Mouse (Mus musculus) hindbrain, embryonic 12.5 days (tissue): Measurements from ENCODE around the gene P2ry2. TPM values are rescaled to one million over a fixed set of nuclear protein-coding genes. Genes with fewer than 3 reads are reported as not detected.
A peak's percentile ranks its signal among the peaks of the same experiment; 100 is the strongest.

Experiments used
- ATAC-seq: fragments of 200-750 bp; cut with Nextera tagmentation; 2 replicates; pipeline ENCODE4 v1.8.0; 2017; ENCODE audit warnings: moderate TSS enrichment; ENCODE audit not compliant: low FRiP score
- H3K27ac ChIP-seq: fragments of 300-500 bp; sonication (generic); 2 replicates; pipeline ENCODE4 v1.5.1; 2016; ENCODE audit warnings: mild to moderate bottlenecking
- H3K27me3 ChIP-seq: fragments of 300-500 bp; sonication (generic); 2 replicates; pipeline ENCODE4 v1.6.1; 2016; ENCODE audit warnings: mild to moderate bottlenecking
- H3K36me3 ChIP-seq: fragments of 300-500 bp; sonication (generic); 2 replicates; pipeline ENCODE4 v1.6.1; 2016; ENCODE audit warnings: mild to moderate bottlenecking
- H3K4me1 ChIP-seq: fragments of 300-500 bp; sonication (generic); 2 replicates; pipeline ENCODE4 v1.6.1; 2016
- H3K4me2 ChIP-seq: fragments of 300-500 bp; sonication (generic); replicated peaks from 2 replicates; pipeline ENCODE4 v1.6.1; 2016; ENCODE audit warnings: mild to moderate bottlenecking
- H3K4me3 ChIP-seq: fragments of 300-500 bp; sonication (generic); 2 replicates; pipeline ENCODE4 v1.5.1; 2016; ENCODE audit warnings: mild to moderate bottlenecking
- H3K9ac ChIP-seq: fragments of 300-500 bp; sonication (generic); 2 replicates; pipeline ENCODE4 v1.6.1; 2016; ENCODE audit warnings: mild to moderate bottlenecking, moderate library complexity
- H3K9me3 ChIP-seq: fragments of 300-500 bp; sonication (generic); replicated peaks from 2 replicates; pipeline ENCODE4 v1.6.1; 2016; ENCODE audit warnings: mild to moderate bottlenecking
- WGBS: fragments of 180-500 bp; shearing (Covaris S2); methylation state at CpG from one replicate; pipeline ENCODE4 v1.1.7; 2016; 5-methylcytosine and 5-hydroxymethylcytosine counted together
- polyA plus RNA-seq: library from polyadenylated mRNA; unstranded; fragments of >200 nt; fragmentation: Nextera tagmentation; extraction: Ambion mirVana; gene quantifications from 2 replicates; pipeline ENCODE4 v1.2.1, GENCODE M21; 2016

Gene P2ry2
- polyA plus RNA-seq, 1 experiment from 2014 or later: 0.61 TPM

DNA sequence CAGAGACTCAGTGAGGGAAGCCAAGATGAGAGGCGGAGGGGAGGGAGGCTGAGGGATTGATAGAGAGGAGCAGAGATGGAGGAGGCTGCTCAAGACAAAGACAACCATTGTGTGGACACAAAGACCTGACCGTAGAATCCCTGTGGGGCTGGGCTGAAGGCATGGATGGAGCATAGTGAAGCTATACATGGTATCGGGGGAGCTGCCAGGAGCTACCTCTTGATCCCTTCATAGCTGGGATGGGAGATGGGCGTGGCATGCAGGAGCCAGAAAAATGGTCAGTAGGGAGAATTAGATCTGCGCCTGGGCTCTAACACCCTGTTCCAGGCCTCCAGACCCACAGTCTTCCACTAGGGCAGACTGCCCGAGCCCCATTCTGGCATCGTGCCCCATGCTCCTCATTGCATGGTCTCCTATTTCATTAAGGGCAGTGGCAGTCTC lies 4.4 kb upstream of the P2ry2 start:
- Histone ChIP-seq H3K4me3 (no peak overlapping the region), H3K9me3 (no peaks in the 10 kb centered on the region), H3K27me3 (peaks cover 41% of the 10 kb centered on the region), H3K4me2 (no peak overlapping the region), H3K4me1 (peaks cover 17% of the 10 kb centered on the region), H3K36me3 (no peaks in the 10 kb centered on the region), H3K9ac (no peak overlapping the region), H3K27ac (no peak overlapping the region)
- WGBS: 54% methylated on average over 7 of the region's 7 CpGs
- ATAC-seq: no peak

DNA sequence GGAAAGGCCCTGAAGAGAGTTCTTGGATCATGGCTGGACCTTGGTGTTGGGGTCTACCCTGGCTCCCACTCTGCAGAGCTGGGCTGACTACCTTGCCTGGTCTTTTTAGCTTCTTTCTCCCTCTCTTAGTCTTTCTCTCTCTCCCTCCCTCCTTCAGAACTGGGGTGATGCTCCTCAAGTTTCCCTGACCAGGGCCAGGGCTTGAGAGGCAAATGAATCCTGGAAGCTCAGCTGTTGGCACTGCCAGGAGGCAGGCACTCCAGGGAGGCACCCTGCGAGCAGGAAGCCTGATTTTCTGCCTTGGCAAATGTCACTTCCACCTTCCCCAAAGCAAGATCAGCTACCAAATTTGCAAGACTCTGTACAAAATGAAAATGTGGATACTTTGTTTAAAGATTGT lies 2.3 kb upstream of the P2ry2 start:
- Histone ChIP-seq H3K9ac (no peak overlapping the region), H3K4me3 (no peak overlapping the region), H3K4me2 (no peak overlapping the region), H3K27me3 (peaks cover 61% of the 10 kb centered on the region), H3K36me3 (no peaks in the 10 kb centered on the region), H3K4me1 (peaks cover 25% of the 10 kb centered on the region), H3K27ac (no peak overlapping the region), H3K9me3 (no peaks in the 10 kb centered on the region)
- WGBS: 65% methylated on average over 1 of the region's 1 CpGs
- no peak for ATAC-seq

DNA sequence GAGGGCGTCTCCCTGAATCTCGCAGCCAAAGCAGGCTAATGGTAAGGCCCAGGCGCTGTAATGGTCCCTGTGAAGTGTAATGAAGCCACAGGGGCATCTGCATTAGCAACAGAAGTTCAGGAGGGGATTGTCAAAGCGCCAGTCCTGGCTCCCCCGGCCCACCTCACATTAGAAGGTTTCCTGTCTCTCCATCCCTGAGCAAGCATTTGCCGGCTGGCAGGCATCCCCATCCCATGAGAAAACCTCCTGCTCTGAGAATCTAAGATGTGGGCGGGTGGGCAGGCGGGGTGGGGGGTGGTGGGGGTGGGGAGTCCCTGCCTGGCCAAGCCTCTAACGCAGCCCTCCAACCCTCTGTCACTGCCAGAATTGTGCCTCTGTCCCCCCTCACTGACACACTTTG lies 1.4 kb upstream of the P2ry2 start:
- no peak overlapping the region for H3K27ac ChIP-seq
- H3K4me1 ChIP-seq: peaks cover 25% of the 10 kb centered on the region
- no peak overlapping the region for H3K4me3 ChIP-seq
- no peak overlapping the region for H3K4me2 ChIP-seq
- 16% methylated on average over 9 of the region's 9 CpGs for WGBS
- no peaks in the 10 kb centered on the region for H3K9me3 ChIP-seq
- peaks cover 71% of the 10 kb centered on the region for H3K27me3 ChIP-seq
- H3K36me3 ChIP-seq: no peaks in the 10 kb centered on the region
- H3K9ac ChIP-seq: no peak overlapping the region; the same call in 1 of the 2 replicates
- no peak for ATAC-seq

DNA sequence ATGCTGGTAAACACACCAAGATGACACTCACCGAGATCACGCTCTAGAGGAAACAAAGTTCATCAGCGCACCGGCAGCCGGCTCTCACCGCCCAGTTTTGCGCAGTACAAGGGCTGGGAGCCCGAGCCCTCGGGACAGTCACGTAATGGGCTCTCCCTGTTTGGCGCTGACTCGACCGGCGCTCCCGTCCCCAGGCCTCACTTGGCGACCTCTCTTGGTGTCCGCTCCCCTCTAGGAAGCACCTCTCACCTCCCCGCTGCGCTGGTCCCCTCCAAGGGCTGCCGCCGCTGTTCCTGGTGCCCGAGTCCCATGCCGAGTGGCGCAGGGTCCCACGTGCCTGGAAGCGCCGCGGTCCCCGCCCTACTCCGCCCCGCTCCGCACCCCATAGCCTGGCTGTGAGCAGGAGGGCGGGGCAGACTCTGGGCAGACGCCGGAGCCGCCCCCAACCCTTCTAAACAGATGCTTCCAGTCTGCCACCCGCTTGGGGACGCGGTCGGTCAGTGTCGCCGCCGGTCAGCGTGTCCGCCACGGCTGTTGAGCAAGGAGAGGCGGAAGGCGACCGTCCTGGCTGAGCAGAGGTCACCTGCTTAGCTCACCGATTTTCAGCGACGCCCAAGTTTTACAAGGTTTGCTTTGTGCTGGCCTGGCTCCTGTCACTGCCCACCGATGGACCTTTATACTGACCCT lies 842 bp downstream of the P2ry2 start:
- no peaks in the 10 kb centered on the region for H3K36me3 ChIP-seq
- no peak overlapping the region for H3K27ac ChIP-seq
- peaks cover 74% of the 10 kb centered on the region for H3K27me3 ChIP-seq
- ATAC-seq: peak; percentile 94
- H3K9me3 ChIP-seq: no peaks in the 10 kb centered on the region
- peak overlapping the region; percentile 41 for H3K4me3 ChIP-seq
- H3K4me1 ChIP-seq: peaks cover 22% of the 10 kb centered on the region
- 1% methylated on average over 53 of the region's 53 CpGs for WGBS
- peak overlapping the region; percentile 97 for H3K4me2 ChIP-seq
- peak overlapping the region; percentile 47; the same call in 1 of the 2 replicates for H3K9ac ChIP-seq

DNA sequence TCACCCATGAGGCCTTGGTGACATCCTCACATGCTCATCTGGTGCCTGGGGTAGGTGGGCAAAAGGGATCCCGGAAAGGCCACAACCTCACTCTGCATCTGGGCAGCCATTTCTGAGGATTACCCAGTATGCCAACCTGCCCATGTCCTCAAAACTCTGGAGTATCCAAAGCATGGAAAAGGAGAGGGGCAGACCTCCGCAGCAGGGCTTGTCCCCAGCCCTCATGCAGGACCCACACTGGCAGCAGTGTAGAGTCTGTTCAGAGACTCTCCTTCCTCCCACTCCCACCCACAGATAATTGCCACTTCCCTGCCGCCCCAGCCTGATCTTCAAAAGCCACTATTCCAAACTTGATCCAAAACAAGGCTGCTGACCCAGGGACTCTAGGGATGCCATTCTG lies 1.9 kb downstream of the P2ry2 start:
- H3K4me3 ChIP-seq: no peak overlapping the region
- H3K4me2 ChIP-seq: no peak overlapping the region
- no peak overlapping the region for H3K27ac ChIP-seq
- H3K9me3 ChIP-seq: no peaks in the 10 kb centered on the region
- no peak overlapping the region for H3K9ac ChIP-seq
- 73% methylated on average over 3 of the region's 3 CpGs for WGBS
- H3K36me3 ChIP-seq: no peaks in the 10 kb centered on the region
- ATAC-seq: no peak
- H3K4me1 ChIP-seq: peaks cover 22% of the 10 kb centered on the region
- peaks cover 74% of the 10 kb centered on the region for H3K27me3 ChIP-seq

DNA sequence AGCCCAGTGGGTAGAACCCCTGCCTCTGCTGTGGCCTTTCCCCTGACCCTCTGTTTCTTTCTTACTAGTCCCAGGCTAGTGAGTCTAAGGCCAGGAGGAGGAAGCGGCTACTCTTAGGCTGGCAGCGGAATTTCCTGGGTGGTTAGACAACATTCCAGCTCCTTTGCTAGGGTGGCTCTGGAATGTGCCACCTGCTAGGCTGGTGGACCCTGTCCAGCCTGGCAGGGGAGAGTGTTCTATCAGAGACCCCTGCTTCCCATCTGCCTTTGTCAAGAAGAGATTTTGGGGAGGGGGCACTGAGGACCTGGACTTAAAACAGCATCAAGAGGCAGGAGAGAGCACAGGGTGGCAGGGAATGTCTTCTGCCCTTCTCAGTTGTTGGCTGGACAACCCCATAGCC lies 6.5 kb downstream of the P2ry2 start:
- Histone ChIP-seq H3K36me3 (no peaks in the 10 kb centered on the region), H3K9me3 (no peaks in the 10 kb centered on the region), H3K27ac (no peak overlapping the region), H3K27me3 (peaks cover 37% of the 10 kb centered on the region), H3K9ac (no peak overlapping the region), H3K4me1 (0 out of 2 replicates have a peak, but pooled peaks cover under 1% of the 10 kb centered on the region), H3K4me3 (no peak overlapping the region), H3K4me2 (no peak overlapping the region)
- ATAC-seq: no peak
- WGBS: 73% methylated on average over 2 of the region's 2 CpGs

DNA sequence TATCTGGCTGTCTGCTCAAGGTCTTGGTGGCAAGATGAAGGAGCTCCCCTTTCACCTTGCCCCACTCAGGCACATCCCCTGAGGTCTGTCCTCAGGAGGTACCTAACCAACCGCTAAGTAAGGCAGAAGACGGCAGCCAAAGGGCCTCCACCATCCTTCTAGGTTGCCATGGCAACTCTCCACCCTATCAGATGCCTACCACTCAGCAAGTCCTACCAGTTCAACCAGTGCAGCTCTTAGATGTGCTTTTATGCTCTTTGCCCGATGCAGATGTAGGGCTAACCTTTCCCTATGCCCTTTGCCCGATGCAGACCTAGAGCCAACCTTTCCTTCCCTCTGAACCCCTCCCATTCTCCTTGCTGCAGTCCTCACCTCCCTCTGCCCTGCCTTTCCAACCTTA lies 7.5 kb downstream of the P2ry2 start:
- WGBS: 58% methylated on average over 4 of the region's 4 CpGs
- H3K4me1 ChIP-seq: no peaks in the 10 kb centered on the region
- H3K9ac ChIP-seq: no peak overlapping the region
- no peak overlapping the region for H3K27ac ChIP-seq
- H3K36me3 ChIP-seq: no peaks in the 10 kb centered on the region
- no peaks in the 10 kb centered on the region for H3K9me3 ChIP-seq
- no peak overlapping the region for H3K4me3 ChIP-seq
- peaks cover 26% of the 10 kb centered on the region for H3K27me3 ChIP-seq
- no peak overlapping the region for H3K4me2 ChIP-seq
- no peak for ATAC-seq

DNA sequence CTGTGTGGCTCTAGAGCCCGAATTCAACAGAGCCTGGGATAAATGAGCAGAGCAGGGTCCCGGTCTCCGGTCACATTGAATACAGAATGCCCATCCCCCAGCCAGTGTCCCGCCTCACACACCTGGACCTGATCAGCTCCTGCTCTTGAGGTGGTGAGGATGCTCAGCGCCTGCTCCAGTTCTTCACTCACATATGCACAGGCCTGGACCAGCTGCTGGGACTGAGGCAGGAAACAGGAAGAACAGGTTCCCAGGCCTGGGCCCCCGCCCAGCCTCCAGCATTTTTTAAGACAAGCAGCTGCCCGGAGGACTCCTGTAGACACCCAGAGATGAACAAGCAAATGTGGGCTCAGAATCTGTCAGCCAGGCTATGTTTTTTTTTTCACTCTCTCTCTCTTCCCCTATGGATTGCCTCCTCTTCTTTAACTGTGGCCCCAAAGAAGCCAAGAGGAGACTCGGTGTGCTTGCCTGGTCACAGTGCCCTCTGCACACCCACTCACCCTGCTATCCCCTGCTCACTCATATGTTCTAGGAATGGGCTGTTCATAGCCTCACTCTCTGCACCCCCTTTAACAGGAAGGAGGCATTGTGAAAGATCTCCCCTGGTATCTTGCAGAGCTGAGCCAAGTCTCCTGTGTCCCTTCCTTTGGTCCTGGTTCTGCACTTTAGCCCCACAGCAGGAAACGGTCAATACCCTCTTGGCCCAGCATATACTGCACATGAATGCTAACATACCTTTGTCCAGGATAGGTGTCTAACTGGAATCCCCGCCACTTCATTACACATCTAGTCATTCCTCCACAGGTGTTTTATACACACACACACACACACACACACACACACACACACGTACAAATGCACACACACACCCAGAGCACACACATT lies 9.0 kb downstream of the P2ry2 start:
- Histone ChIP-seq H3K9me3 (no peaks in the 10 kb centered on the region), H3K4me3 (no peak overlapping the region), H3K27ac (no peak overlapping the region), H3K27me3 (peaks cover 12% of the 10 kb centered on the region; the same call in 1 of the 2 replicates), H3K4me2 (no peak overlapping the region), H3K36me3 (no peaks in the 10 kb centered on the region), H3K9ac (no peak overlapping the region), H3K4me1 (no peaks in the 10 kb centered on the region)
- ATAC-seq: no peak
- 63% methylated on average over 11 of the region's 11 CpGs for WGBS

DNA sequence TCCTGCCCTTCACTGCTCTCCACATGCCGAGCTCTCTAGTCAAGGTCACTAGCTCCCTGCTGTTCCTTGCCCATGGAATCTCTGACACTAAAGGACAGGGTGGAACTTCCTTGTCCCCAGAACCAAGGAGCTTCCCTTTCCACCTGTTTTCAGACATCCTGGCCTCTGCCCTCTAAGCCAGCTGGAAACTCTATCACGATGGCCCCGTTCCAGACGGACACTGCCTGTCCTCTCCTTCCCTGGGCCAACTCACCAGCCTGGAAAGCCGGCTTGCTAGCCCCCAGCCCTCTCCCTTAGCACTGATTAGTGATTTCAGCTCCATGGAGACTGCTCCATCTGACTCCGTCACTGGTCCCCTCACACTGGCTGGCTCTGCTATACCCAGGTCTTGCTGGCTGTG lies 10.4 kb downstream of the P2ry2 start:
- no peaks in the 10 kb centered on the region for H3K36me3 ChIP-seq
- WGBS: 66% methylated on average over 6 of the region's 6 CpGs

DNA sequence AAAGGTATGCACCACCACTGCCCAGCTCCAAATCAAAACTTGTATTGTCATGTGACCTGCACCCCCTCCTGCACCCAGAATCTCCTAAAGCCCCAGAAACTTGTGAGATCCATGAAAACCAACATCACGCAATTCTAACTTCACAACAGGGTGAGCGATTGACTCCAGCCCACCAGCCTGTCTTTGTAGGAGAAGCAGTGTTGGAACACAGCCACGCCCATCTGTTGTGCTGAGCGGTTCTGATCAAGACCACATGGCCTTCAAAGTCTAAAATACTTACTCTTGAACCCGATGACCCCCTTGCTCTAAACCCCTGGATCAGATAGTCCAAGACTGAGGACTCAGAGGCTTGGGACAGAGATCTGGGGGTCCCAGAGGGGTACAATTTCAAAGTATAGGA lies 13.0 kb downstream of the P2ry2 start:
- no peak for ATAC-seq
- no peaks in the 10 kb centered on the region for H3K4me1 ChIP-seq

More for the DNA sequence above, 10.4 kb downstream of the P2ry2 start:
- Histone ChIP-seq H3K4me1 (no peaks in the 10 kb centered on the region), H3K9ac (no peak overlapping the region), H3K4me3 (no peak overlapping the region), H3K27me3 (peaks cover 7% of the 10 kb centered on the region; the same call in 1 of the 2 replicates), H3K27ac (no peak overlapping the region), H3K9me3 (no peaks in the 10 kb centered on the region), H3K4me2 (no peak overlapping the region)
- ATAC-seq: no peak

DNA sequence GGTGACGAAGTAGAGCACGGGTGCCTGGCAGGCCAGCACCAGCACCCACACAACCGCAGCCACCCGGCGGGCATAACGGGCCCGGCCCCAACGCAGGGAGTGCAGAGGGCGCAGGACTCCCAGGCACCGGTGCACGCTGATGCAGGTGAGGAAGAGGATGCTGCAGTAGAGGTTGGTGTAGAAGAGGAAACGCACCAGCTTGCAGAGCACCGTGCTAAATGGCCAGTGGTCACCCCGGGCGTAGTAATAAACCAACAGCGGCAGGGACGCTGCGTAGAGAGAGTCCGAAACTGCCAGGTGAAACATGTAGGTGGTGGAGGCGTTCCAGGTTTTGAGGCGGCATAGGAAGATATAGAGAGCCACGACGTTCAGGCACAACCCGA lies 14.1 kb downstream of the P2ry2 start:
- 92% methylated on average over 24 of the region's 24 CpGs for WGBS

More for the DNA sequence above, 13.0 kb downstream of the P2ry2 start:
- no peak overlapping the region for H3K4me2 ChIP-seq
- H3K36me3 ChIP-seq: no peaks in the 10 kb centered on the region
- H3K27ac ChIP-seq: no peak overlapping the region; the same call in 1 of the 2 replicates
- H3K27me3 ChIP-seq: no peaks in the 10 kb centered on the region
- no peak overlapping the region for H3K9ac ChIP-seq
- 74% methylated on average over 5 of the region's 5 CpGs for WGBS
- H3K4me3 ChIP-seq: no peak overlapping the region
- no peaks in the 10 kb centered on the region for H3K9me3 ChIP-seq

DNA sequence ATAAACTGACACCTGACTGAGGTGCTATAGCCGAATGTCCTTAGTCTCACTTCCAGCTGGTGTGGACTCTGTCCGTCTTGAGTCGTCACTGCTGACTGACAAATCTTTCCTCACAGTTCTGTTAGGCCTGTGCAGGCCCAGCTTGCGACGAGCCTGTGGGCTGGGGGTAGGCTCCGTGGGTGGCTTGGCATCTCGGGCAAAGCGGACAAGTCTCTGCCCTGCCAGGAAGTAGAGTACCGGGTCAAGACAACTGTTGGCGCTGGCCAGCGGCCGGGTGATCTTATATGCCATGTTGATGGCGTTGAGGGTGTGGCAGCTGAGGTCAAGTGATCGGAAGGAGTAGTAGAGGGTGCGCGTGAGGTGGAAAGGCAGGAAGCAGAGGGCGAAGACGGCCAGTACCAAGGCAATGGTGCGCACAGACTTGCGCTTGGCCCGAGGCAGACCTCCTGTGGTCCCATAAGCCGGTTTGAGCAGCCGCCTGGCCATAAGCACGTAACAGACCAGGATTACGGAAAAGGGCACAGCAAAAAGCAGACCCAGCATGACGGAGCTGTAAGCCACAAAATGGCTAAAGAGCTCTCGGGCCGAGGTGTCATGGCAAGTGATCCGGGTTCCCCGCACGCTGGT lies 14.6 kb downstream of the P2ry2 start:
- H3K27ac ChIP-seq: no peak overlapping the region
- ATAC-seq: no peak
- no peak overlapping the region for H3K4me3 ChIP-seq
- no peak overlapping the region for H3K4me2 ChIP-seq
- no peaks in the 10 kb centered on the region for H3K36me3 ChIP-seq
- WGBS: 87% methylated on average over 31 of the region's 31 CpGs
- H3K9ac ChIP-seq: no peak overlapping the region
- peaks cover 6% of the 10 kb centered on the region; the same call in 1 of the 2 replicates for H3K4me1 ChIP-seq
- H3K9me3 ChIP-seq: no peaks in the 10 kb centered on the region
- no peaks in the 10 kb centered on the region for H3K27me3 ChIP-seq

More for the DNA sequence above, 14.1 kb downstream of the P2ry2 start:
- Histone ChIP-seq H3K27ac (no peak overlapping the region), H3K9me3 (no peaks in the 10 kb centered on the region), H3K4me2 (no peak overlapping the region), H3K36me3 (no peaks in the 10 kb centered on the region), H3K9ac (no peak overlapping the region), H3K4me3 (no peak overlapping the region), H3K4me1 (peaks cover under 1% of the 10 kb centered on the region; the same call in 1 of the 2 replicates), H3K27me3 (no peaks in the 10 kb centered on the region)
- no peak for ATAC-seq
